Mouse (Mus musculus): ENCODE measurements around the gene Hdac8.

GRCm38 (mm10) chrX:102478481-102478880 is 26.7 kb downstream of the Hdac8 start:
- no peak for TF ChIP-seq CTCF (IDR thresholded peaks at IDR 0.05; ENCODE audit: low read depth)
- TF ChIP-seq EP300 (optimal IDR thresholded peaks at IDR 0.05) = no peak

All from stomach, postnatal 0 days (tissue).